Mouse (Mus musculus) intestine, embryonic 16.5 days (tissue): ENCODE measurements around the gene Ssxb10. TPM values are rescaled to one million over a fixed set of nuclear protein-coding genes. Genes with fewer than 3 reads are reported as not detected.
"Not testable (repeated sequence)": the region's sequence is repeated elsewhere in the genome, so short reads cannot be mapped to it uniquely, and the experiment has no call there.

Experiments used
- ATAC-seq: fragments of 200-750 bp; cut with Nextera tagmentation; 2 replicates; pipeline ENCODE4 v1.8.0; 2017; ENCODE audit warnings: moderate TSS enrichment, moderate library complexity
- H3K27ac ChIP-seq: fragments of 300-500 bp; sonication (generic); 2 replicates; pipeline ENCODE4 v1.5.1; 2014; ENCODE audit warnings: mild to moderate bottlenecking, low read length
- H3K27me3 ChIP-seq: fragments of 300-500 bp; sonication (generic); replicated peaks from 2 replicates; pipeline ENCODE4 v1.6.1; 2014; ENCODE audit warnings: low read length, control low read depth, mixed read lengths; ENCODE audit not compliant: control insufficient read depth, insufficient read depth
- H3K36me3 ChIP-seq: fragments of 300-500 bp; sonication (generic); 2 replicates; pipeline ENCODE4 v1.6.1; 2014; ENCODE audit warnings: low read length, control low read depth; ENCODE audit not compliant: control insufficient read depth, insufficient read depth
- H3K4me1 ChIP-seq: fragments of 300-500 bp; sonication (generic); 2 replicates; pipeline ENCODE4 v1.6.1; 2014; ENCODE audit warnings: low read length, control low read depth, mixed read lengths; ENCODE audit not compliant: control insufficient read depth, insufficient read depth
- H3K4me2 ChIP-seq: fragments of 300-500 bp; sonication (generic); 2 replicates; pipeline ENCODE4 v1.6.1; 2014; ENCODE audit warnings: low read depth, low read length, control low read depth
- H3K4me3 ChIP-seq: fragments of 300-500 bp; sonication (generic); 2 replicates; pipeline ENCODE4 v1.5.1; 2014; ENCODE audit warnings: mild to moderate bottlenecking, low read length
- H3K9ac ChIP-seq: fragments of 300-500 bp; sonication (generic); 2 replicates; pipeline ENCODE4 v1.6.1; 2014; ENCODE audit warnings: low read depth, low read length
- H3K9me3 ChIP-seq: fragments of 300-500 bp; sonication (generic); 2 replicates; pipeline ENCODE4 v1.6.1; 2016; ENCODE audit warnings: low read length, control low read depth; ENCODE audit not compliant: control insufficient read depth
- WGBS: fragments of 180-500 bp; shearing (Covaris S2); extraction: QIAGEN DNeasy Blood & Tissue Kit; methylation state at CpG from one replicate; pipeline ENCODE4 v1.1.7; 2014; 5-methylcytosine and 5-hydroxymethylcytosine counted together
- polyA plus RNA-seq: library from polyadenylated mRNA; unstranded; fragments of >200 nt; fragmentation: Nextera tagmentation; extraction: Ambion mirVana; gene quantifications from 2 replicates; pipeline ENCODE4 v1.2.1, GENCODE M21; 2015

Gene Ssxb10
- not detected in 2 replicates for polyA plus RNA-seq

DNA sequence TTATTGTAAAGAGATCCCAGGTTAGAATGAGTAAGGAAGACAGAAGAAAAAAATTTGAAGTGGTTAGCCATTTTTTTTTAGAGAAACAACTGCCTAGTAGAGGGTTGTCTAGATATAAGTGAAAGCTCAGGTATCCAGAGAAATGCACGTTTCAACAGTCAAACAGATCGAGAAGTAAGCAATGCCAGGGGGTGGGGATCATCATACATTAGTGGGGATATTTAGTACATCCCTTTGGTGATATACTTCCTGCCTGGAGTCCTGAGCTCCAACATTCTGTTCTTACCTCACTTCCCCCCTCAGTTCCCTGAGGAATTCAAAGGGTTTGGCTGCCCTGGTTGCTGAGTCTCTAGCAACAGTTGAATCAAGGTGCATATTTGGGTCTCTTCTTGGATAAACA lies at the start of gene Ssxb10:
Gene Ssxb10 (plus strand): TSS at position 301 of the 400 bp plus-strand sequence.
- Histone ChIP-seq H3K9ac (no peak within 1 kb of the TSS), H3K4me3 (no peak within 1 kb of the TSS), H3K9me3 (0 out of 2 replicates have a peak, but pooled peaks cover 6% of the 10 kb centered on the region), H3K27me3 (no peaks in the 10 kb centered on the region), H3K4me2 (no peak within 1 kb of the TSS), H3K36me3 (no peaks in the 10 kb centered on the region), H3K4me1 (no peaks in the 10 kb centered on the region), H3K27ac (no peak within 1 kb of the TSS)
- ATAC-seq: no peak
- WGBS: 48% methylated on average over 2 of the region's 2 CpGs

DNA sequence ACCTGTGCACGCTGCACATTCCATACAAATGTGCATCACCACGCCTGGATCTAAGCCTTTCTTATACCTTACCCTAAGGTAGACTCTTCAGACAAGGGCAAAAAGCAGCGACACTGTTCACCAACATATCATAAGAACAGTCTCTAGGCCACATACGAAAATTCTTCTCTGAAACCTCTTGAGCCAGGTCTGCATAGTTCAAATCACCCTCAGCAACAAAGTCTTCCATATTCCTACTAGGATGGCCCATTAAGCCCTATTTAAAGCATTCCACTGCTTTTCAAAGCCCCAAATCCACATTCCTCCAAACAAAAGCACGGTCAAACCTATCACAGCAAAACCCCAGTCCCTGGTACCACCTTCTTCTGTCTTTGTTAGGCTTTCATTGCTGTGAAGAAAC lies 38.6 kb upstream of the Ssxb10 start:
- H3K4me3 ChIP-seq: no peak overlapping the region
- no peaks in the 10 kb centered on the region for H3K27me3 ChIP-seq
- H3K9ac ChIP-seq: no peak overlapping the region
- WGBS: 86% methylated on average over 5 of the region's 5 CpGs
- no peaks in the 10 kb centered on the region for H3K9me3 ChIP-seq
- ATAC-seq: no peak
- no peak overlapping the region for H3K4me2 ChIP-seq
- H3K4me1 ChIP-seq: no peaks in the 10 kb centered on the region
- H3K36me3 ChIP-seq: no peaks in the 10 kb centered on the region
- H3K27ac ChIP-seq: no peak overlapping the region

DNA sequence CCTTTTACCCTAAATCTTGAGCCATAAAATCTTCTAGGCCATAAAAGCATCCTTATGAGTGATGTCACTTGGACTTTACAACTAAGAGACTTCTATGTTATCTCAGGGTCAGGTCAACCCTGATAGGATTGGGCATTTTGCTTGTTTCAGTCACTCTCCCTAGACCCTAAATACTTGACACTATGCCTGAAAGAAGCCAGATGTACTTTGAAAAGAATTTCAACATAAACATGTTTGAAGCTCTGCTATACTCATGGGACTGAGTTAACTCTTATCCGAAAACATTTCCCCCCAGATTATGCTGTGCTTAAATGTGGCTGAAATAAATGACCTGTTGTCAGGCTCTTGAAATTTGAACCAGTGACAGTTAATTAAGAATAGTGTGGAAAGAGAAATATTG lies 17.9 kb upstream of the Ssxb10 start:
- Histone ChIP-seq H3K36me3 (no peaks in the 10 kb centered on the region), H3K4me3 (no peak overlapping the region), H3K9ac (no peak overlapping the region), H3K4me2 (no peak overlapping the region), H3K27me3 (no peaks in the 10 kb centered on the region), H3K9me3 (no peaks in the 10 kb centered on the region), H3K4me1 (no peaks in the 10 kb centered on the region), H3K27ac (no peak overlapping the region)
- no peak for ATAC-seq
- WGBS: 44% methylated on average over 1 of the region's 1 CpGs

DNA sequence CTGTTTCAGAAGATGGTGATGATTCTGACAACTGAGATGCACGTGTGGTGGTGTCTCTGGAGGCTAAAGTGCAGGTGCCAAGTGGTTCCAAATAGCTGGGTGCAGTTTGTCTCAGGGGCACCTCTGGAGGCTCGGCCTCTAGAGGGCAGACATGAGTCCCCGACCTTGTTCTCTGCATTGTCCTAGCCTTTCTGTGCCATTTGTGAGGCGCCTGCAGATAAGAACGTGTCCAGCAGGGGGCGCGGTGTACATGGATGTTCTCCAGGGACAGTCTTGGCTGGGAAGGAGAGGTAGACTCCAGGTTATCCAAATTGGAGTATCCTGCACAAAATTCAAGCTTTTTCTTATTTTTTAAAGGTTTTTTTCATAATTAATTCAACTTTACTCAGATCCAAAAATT lies 12.3 kb upstream of the Ssxb10 start:
- H3K27ac ChIP-seq, H3K9ac ChIP-seq, H3K9me3 ChIP-seq, H3K36me3 ChIP-seq, H3K4me3 ChIP-seq, H3K4me1 ChIP-seq, H3K4me2 ChIP-seq, ATAC-seq, H3K27me3 ChIP-seq: not testable (repeated sequence)
- WGBS: 5% methylated on average over 7 of the region's 7 CpGs

DNA sequence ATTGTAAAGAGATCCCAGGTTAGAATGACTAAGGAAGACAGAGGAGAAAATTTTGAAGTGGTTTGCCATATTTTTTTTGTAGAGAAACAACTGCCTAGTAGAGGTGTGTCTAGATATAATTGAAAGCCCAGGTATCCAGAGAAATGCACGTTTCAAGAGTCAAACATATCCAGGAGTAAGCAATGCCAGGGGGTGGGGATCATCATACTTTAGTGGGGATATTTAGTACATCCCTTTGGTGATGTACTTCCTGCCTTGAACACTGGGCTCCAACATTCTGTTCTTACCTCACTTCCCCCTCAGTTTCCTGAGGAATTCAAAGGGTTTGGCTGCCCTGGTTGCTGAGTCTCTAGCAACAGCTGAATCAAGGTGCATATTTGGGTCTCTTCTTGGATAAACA lies 39.5 kb downstream of the Ssxb10 start, which contains the start of gene Ssxb9:
Gene Ssxb9 (plus strand): TSS at position 301 of the 400 bp plus-strand sequence.
- not testable (repeated sequence) for H3K27ac ChIP-seq, ATAC-seq, H3K4me2 ChIP-seq, H3K9ac ChIP-seq, H3K4me3 ChIP-seq, H3K36me3 ChIP-seq, H3K27me3 ChIP-seq, H3K4me1 ChIP-seq, H3K9me3 ChIP-seq
- WGBS: 12% methylated on average over 1 of the region's 1 CpGs

Other genes with a start within 250 kb of the Ssxb10 start
- 0.61 and 0.87 TPM in 2 replicates for gene Was, start 236.9 kb upstream of the Ssxb10 start, polyA plus RNA-seq
- 19.8 and 22.3 TPM in 2 replicates for gene Wdr13, start 194.5 kb upstream of the Ssxb10 start, polyA plus RNA-seq
- gene Rbm3, start 181.5 kb upstream of the Ssxb10 start, polyA plus RNA-seq: 372 and 405 TPM in 2 replicates
- 8.6 and 10.0 TPM in 2 replicates for gene Tbc1d25, start 151.2 kb upstream of the Ssxb10 start, polyA plus RNA-seq
- gene Ebp, start 133.9 kb upstream of the Ssxb10 start, polyA plus RNA-seq: 101 and 102 TPM in 2 replicates
- 5.8 and 7.5 TPM in 2 replicates for gene Porcn, start 120.9 kb upstream of the Ssxb10 start, polyA plus RNA-seq
- 30.8 and 33.7 TPM in 2 replicates for gene Ftsj1, start 75.0 kb upstream of the Ssxb10 start, polyA plus RNA-seq
- gene Slc38a5, start 56.3 kb upstream of the Ssxb10 start, polyA plus RNA-seq: 9.5 and 11.0 TPM in 2 replicates
- gene Ssxb9, start 39.6 kb downstream of the Ssxb10 start, polyA plus RNA-seq: not detected in 2 replicates
- not detected in 2 replicates for gene Ssxb1, start 85.9 kb downstream of the Ssxb10 start, polyA plus RNA-seq
- not detected in 2 replicates for gene Ssxb2, start 134.3 kb downstream of the Ssxb10 start, polyA plus RNA-seq
- gene Gm14459, start 197.5 kb downstream of the Ssxb10 start, polyA plus RNA-seq: not detected in 2 replicates
- gene Ssxb6, start 220.8 kb downstream of the Ssxb10 start, polyA plus RNA-seq: not detected in 2 replicates